Mouse (Mus musculus) heart, embryonic 12.5 days (tissue): ENCODE results near the gene Hist1h3c. TPM values are rescaled to one million over a fixed set of nuclear protein-coding genes. Genes with fewer than 3 reads are reported as not detected.
A peak's percentile ranks its signal among the peaks of the same experiment; 100 is the strongest.
"Not testable (repeated sequence)": the region's sequence is repeated elsewhere in the genome, so short reads cannot be mapped to it uniquely, and the experiment has no call there.

Source experiments
- ATAC-seq: fragments of 200-750 bp; cut with Nextera tagmentation; 2 replicates; pipeline ENCODE4 v1.8.0; 2017; ENCODE audit warnings: moderate TSS enrichment, moderate library complexity; ENCODE audit not compliant: insufficient number of reproducible peaks, low FRiP score
- H3K27ac ChIP-seq: fragments of 300-500 bp; sonication (generic); 2 replicates; pipeline ENCODE4 v1.5.1; 2016; ENCODE audit warnings: mild to moderate bottlenecking, moderate library complexity; ENCODE audit not compliant: poor library complexity, severe bottlenecking
- H3K27me3 ChIP-seq: fragments of 300-500 bp; sonication (generic); replicated peaks from 2 replicates; pipeline ENCODE4 v1.6.1; 2016; ENCODE audit warnings: mild to moderate bottlenecking, moderate library complexity
- H3K36me3 ChIP-seq: fragments of 300-500 bp; sonication (generic); 2 replicates; pipeline ENCODE4 v1.6.1; 2016; ENCODE audit warnings: mild to moderate bottlenecking, moderate library complexity
- H3K4me1 ChIP-seq: fragments of 300-500 bp; sonication (generic); replicated peaks from 2 replicates; pipeline ENCODE4 v1.6.1; 2016; ENCODE audit warnings: mild to moderate bottlenecking
- H3K4me2 ChIP-seq: fragments of 300-500 bp; sonication (generic); 2 replicates; pipeline ENCODE4 v1.6.1; 2016; ENCODE audit warnings: mild to moderate bottlenecking, moderate library complexity
- H3K4me3 ChIP-seq: fragments of 300-500 bp; sonication (generic); 2 replicates; pipeline ENCODE4 v1.5.1; 2016; ENCODE audit warnings: mild to moderate bottlenecking
- H3K9ac ChIP-seq: fragments of 300-500 bp; sonication (generic); 2 replicates; pipeline ENCODE4 v1.6.1; 2016; ENCODE audit warnings: mild to moderate bottlenecking, moderate library complexity
- H3K9me3 ChIP-seq: fragments of 300-500 bp; sonication (generic); replicated peaks from 2 replicates; pipeline ENCODE4 v1.6.1; 2016; ENCODE audit warnings: mild to moderate bottlenecking, moderate library complexity
- WGBS: fragments of 180-500 bp; shearing (Covaris S2); methylation state at CpG from one replicate; pipeline ENCODE4 v1.1.7; 2016; 5-methylcytosine and 5-hydroxymethylcytosine counted together
- polyA plus RNA-seq: library from polyadenylated mRNA; unstranded; fragments of >200 nt; fragmentation: Nextera tagmentation; extraction: Ambion mirVana; gene quantifications from 2 replicates; pipeline ENCODE4 v1.2.1, GENCODE M21; 2016

Gene Hist1h3c
- polyA plus RNA-seq, 1 experiment from 2014 or later, result 3.0 TPM

- Histone ChIP-seq H3K4me1 (peaks cover 7% of the 10 kb centered on the region), H3K4me2 (peak overlapping the region; percentile 96), H3K4me3 (peak overlapping the region; percentile 68), H3K9ac (peak overlapping the region; percentile 96), H3K27me3 (no peaks in the 10 kb centered on the region), H3K9me3 (no peaks in the 10 kb centered on the region), H3K36me3 (no peaks in the 10 kb centered on the region), H3K27ac (peak overlapping the region; percentile 100)
- ATAC-seq, result no peak
- 19% methylated on average over 4 of the region's 4 CpGs for WGBS
Observed at GRCm38 (mm10) chr13:23738041-23738440, 7.4 kb downstream of the Hist1h3c start.

GRCm38 (mm10) chr13:23737091-23737490 is 8.3 kb downstream of the Hist1h3c start:
- 86% methylated on average over 5 of the region's 5 CpGs for WGBS
- no peak overlapping the region for H3K4me3 ChIP-seq

GRCm38 (mm10) chr13:23732156-23732804 is 13.1 kb downstream of the Hist1h3c start:
- Histone ChIP-seq H3K9ac (no peak overlapping the region), H3K27ac (no peak overlapping the region), H3K27me3 (no peaks in the 10 kb centered on the region; the same call in 1 of the 2 replicates), H3K4me3 (no peak overlapping the region), H3K4me1 (peaks cover 10% of the 10 kb centered on the region), H3K9me3 (no peaks in the 10 kb centered on the region), H3K4me2 (no peak overlapping the region), H3K36me3 (no peaks in the 10 kb centered on the region)
- ATAC-seq, result no peak
- WGBS, result 24% methylated on average over 8 of the region's 8 CpGs

More at GRCm38 (mm10) chr13:23737091-23737490, 8.3 kb downstream of the Hist1h3c start:
- Histone ChIP-seq H3K27ac (no peak overlapping the region), H3K9me3 (no peaks in the 10 kb centered on the region), H3K4me1 (peaks cover 7% of the 10 kb centered on the region), H3K9ac (no peak overlapping the region), H3K27me3 (no peaks in the 10 kb centered on the region), H3K4me2 (no peak overlapping the region), H3K36me3 (no peaks in the 10 kb centered on the region)
- no peak for ATAC-seq

GRCm38 (mm10) chr13:23730479-23730878 is 14.9 kb downstream of the Hist1h3c start:
- Histone ChIP-seq H3K36me3 (no peaks in the 10 kb centered on the region), H3K27ac (no peak overlapping the region), H3K4me1 (peaks cover 10% of the 10 kb centered on the region), H3K4me3 (no peak overlapping the region), H3K9me3 (no peaks in the 10 kb centered on the region), H3K27me3 (no peaks in the 10 kb centered on the region; the same call in 1 of the 2 replicates), H3K9ac (no peak overlapping the region), H3K4me2 (peak overlapping the region; percentile 39; the same call in 1 of the 2 replicates)
- no peak for ATAC-seq
- 18% methylated on average over 8 of the region's 8 CpGs for WGBS

- Histone ChIP-seq H3K4me3 (no peak overlapping the region), H3K9me3 (no peaks in the 10 kb centered on the region), H3K36me3 (no peaks in the 10 kb centered on the region), H3K4me2 (no peak overlapping the region), H3K9ac (no peak overlapping the region), H3K27ac (no peak overlapping the region), H3K27me3 (no peaks in the 10 kb centered on the region; the same call in 1 of the 2 replicates), H3K4me1 (peaks cover 16% of the 10 kb centered on the region)
- ATAC-seq, result no peak
- WGBS, result 89% methylated on average over 5 of the region's 5 CpGs
Observed at GRCm38 (mm10) chr13:23729706-23730105, 15.7 kb downstream of the Hist1h3c start.

GRCm38 (mm10) chr13:23729192-23729525 is 16.2 kb downstream of the Hist1h3c start:
- Histone ChIP-seq H3K4me3 (no peak overlapping the region), H3K36me3 (no peaks in the 10 kb centered on the region), H3K27ac (no peak overlapping the region), H3K27me3 (no peaks in the 10 kb centered on the region; the same call in 1 of the 2 replicates), H3K4me1 (peaks cover 22% of the 10 kb centered on the region), H3K9ac (no peak overlapping the region), H3K9me3 (no peaks in the 10 kb centered on the region), H3K4me2 (no peak overlapping the region)
- 88% methylated on average over 9 of the region's 9 CpGs for WGBS
- no peak for ATAC-seq

GRCm38 (mm10) chr13:23728472-23729191 is 16.8 kb downstream of the Hist1h3c start:
- no peaks in the 10 kb centered on the region for H3K9me3 ChIP-seq
- H3K9ac ChIP-seq, result no peak overlapping the region
- ATAC-seq, result no peak

GRCm38 (mm10) chr13:23725213-23725612 is 20.2 kb downstream of the Hist1h3c start:
- H3K4me1 ChIP-seq, result peaks cover 23% of the 10 kb centered on the region
- WGBS, result 50% methylated on average over 1 of the region's 1 CpGs
- no peaks in the 10 kb centered on the region; the same call in 1 of the 2 replicates for H3K27me3 ChIP-seq
- 0 out of 2 replicates have a peak, but pooled peaks cover 4% of the 10 kb centered on the region for H3K9me3 ChIP-seq
- H3K9ac ChIP-seq, result no peak overlapping the region
- H3K36me3 ChIP-seq, result no peaks in the 10 kb centered on the region
- H3K4me3 ChIP-seq, result no peak overlapping the region
- H3K27ac ChIP-seq, result no peak overlapping the region
- no peak for ATAC-seq
- H3K4me2 ChIP-seq, result no peak overlapping the region

More at GRCm38 (mm10) chr13:23728472-23729191, 16.8 kb downstream of the Hist1h3c start:
- no peak overlapping the region for H3K27ac ChIP-seq
- no peaks in the 10 kb centered on the region for H3K36me3 ChIP-seq
- no peaks in the 10 kb centered on the region; the same call in 1 of the 2 replicates for H3K27me3 ChIP-seq
- H3K4me2 ChIP-seq, result no peak overlapping the region
- no peak overlapping the region for H3K4me3 ChIP-seq
- H3K4me1 ChIP-seq, result peaks cover 27% of the 10 kb centered on the region
- 71% methylated on average over 18 of the region's 18 CpGs for WGBS

GRCm38 (mm10) chr13:23724239-23724638 is 21.2 kb downstream of the Hist1h3c start:
- no peak for ATAC-seq
- H3K36me3 ChIP-seq, result no peaks in the 10 kb centered on the region
- H3K4me1 ChIP-seq, result peaks cover 23% of the 10 kb centered on the region
- H3K27ac ChIP-seq, result peak overlapping the region; percentile 13; the same call in 1 of the 2 replicates
- no peak overlapping the region for H3K4me3 ChIP-seq
- 40% methylated on average over 4 of the region's 4 CpGs for WGBS
- 0 out of 2 replicates have a peak, but pooled peaks cover 4% of the 10 kb centered on the region for H3K9me3 ChIP-seq
- 0 out of 2 replicates have a peak overlapping the region, but pooled peaks have one; percentile 2 for H3K4me2 ChIP-seq
- no peak overlapping the region for H3K9ac ChIP-seq
- H3K27me3 ChIP-seq, result no peaks in the 10 kb centered on the region

GRCm38 (mm10) chr13:23717593-23718245 is 27.7 kb downstream of the Hist1h3c start:
- H3K36me3 ChIP-seq, H3K9ac ChIP-seq, H3K9me3 ChIP-seq, H3K4me3 ChIP-seq, H3K27ac ChIP-seq, H3K4me2 ChIP-seq, ATAC-seq, H3K27me3 ChIP-seq: not testable (repeated sequence)
- peaks cover 10% of the 10 kb centered on the region for H3K4me1 ChIP-seq
- 30% methylated on average over 2 of the region's 2 CpGs for WGBS

- Histone ChIP-seq H3K9me3 (no peaks in the 10 kb centered on the region), H3K4me1 (peaks cover 10% of the 10 kb centered on the region), H3K4me3 (no peak overlapping the region), H3K4me2 (no peak overlapping the region), H3K27me3 (no peaks in the 10 kb centered on the region), H3K27ac (no peak overlapping the region), H3K9ac (no peak overlapping the region), H3K36me3 (no peaks in the 10 kb centered on the region)
- WGBS, result 40% methylated on average over 11 of the region's 11 CpGs
- no peak for ATAC-seq
Observed at GRCm38 (mm10) chr13:23717176-23717575, 28.2 kb downstream of the Hist1h3c start.
